Mouse (Mus musculus): ENCODE measurements at regions not wholly inside any gene's neighbourhood (a gene's known extent, or its start where the extent isn't known, plus 50 kb on each side); places are given as distances from the start of the nearest gene placed in this dataset.
"Not testable (repeated sequence)": the region's sequence is repeated elsewhere in the genome, so short reads cannot be mapped to it uniquely, and the experiment has no call there.

GRCm38 (mm10) chr10:26139100-26140093 is 60.5 kb upstream of the Tmem200a start:
- no peak overlapping the region for H3K4me3 ChIP-seq
- peak; percentile 83 for TF ChIP-seq CTCF (IDR thresholded peaks at IDR 0.05)
- H3K27ac ChIP-seq: no peak overlapping the region
- peak; percentile 45 for DNase-seq
- intact Hi-C loops (cut with DNase I): loop anchor here (2.0 to 10.0 kb wide), 3 partner anchors 457 to 875 kb away; partner anchors contain the start of gene Smlr1

GRCm38 (mm10) chr10:26152586-26152985 is 73.7 kb upstream of the Tmem200a start:
- no peak overlapping the region for H3K27ac ChIP-seq
- no peak for DNase-seq
- TF ChIP-seq CTCF (IDR thresholded peaks at IDR 0.05): no peak
- intact Hi-C loops (cut with DNase I): no loop called here
- no peak overlapping the region for H3K4me3 ChIP-seq

GRCm38 (mm10) chr10:26158786-26159185 is 70.7 kb upstream of the Samd3 start:
- DNase-seq: no peak
- H3K4me3 ChIP-seq: no peak overlapping the region
- intact Hi-C loops (cut with DNase I): no loop called here
- TF ChIP-seq CTCF (IDR thresholded peaks at IDR 0.05): no peak
- H3K27ac ChIP-seq: no peak overlapping the region

GRCm38 (mm10) chr10:26161139-26161538 is 68.4 kb upstream of the Samd3 start:
- H3K27ac ChIP-seq; H3K4me3 ChIP-seq; DNase-seq; intact Hi-C loops (cut with DNase I): not testable (repeated sequence)

GRCm38 (mm10) chr10:26164531-26164930 is 65.0 kb upstream of the Samd3 start:
- Histone ChIP-seq H3K4me3 (no peak overlapping the region), H3K27ac (no peak overlapping the region)
- intact Hi-C loops (cut with DNase I): no loop called here
- no peak for DNase-seq
- TF ChIP-seq CTCF (IDR thresholded peaks at IDR 0.05): no peak

- no peak overlapping the region for H3K27ac ChIP-seq
- intact Hi-C loops (cut with DNase I): no loop called here
- H3K4me3 ChIP-seq: no peak overlapping the region
- DNase-seq: no peak
- no peak for TF ChIP-seq CTCF (IDR thresholded peaks at IDR 0.05)
These were observed 51.9 kb upstream of the Samd3 start for GRCm38 (mm10) chr10:26177591-26177990.

- intact Hi-C loops (cut with DNase I): no loop called here
- TF ChIP-seq CTCF (IDR thresholded peaks at IDR 0.05): no peak
These were observed 51.2 kb upstream of the Samd3 start for GRCm38 (mm10) chr10:26178356-26178755.

More at GRCm38 (mm10) chr10:26178356-26178755, 51.2 kb upstream of the Samd3 start:
- Histone ChIP-seq H3K27ac (no peak overlapping the region), H3K4me3 (no peak overlapping the region)
- no peak for DNase-seq

Data from gastrocnemius, adult 2 months (tissue).